Mouse (Mus musculus) common myeloid progenitor, adult 5-6 weeks (primary cell): ENCODE measurements around the gene Clmn. TPM values are rescaled to one million over a fixed set of nuclear protein-coding genes. Genes with fewer than 3 reads are reported as not detected.

Experiments
- ATAC-seq: replicated peaks from 2 replicates; pipeline ENCODE4 v1.8.0; 2016; ENCODE audit warnings: low read depth, mild to moderate bottlenecking, moderate TSS enrichment, inconsistent platforms; ENCODE audit not compliant: poor library complexity, severe bottlenecking
- total RNA-seq: library from RNA; stranded (forward); fragments of 200-1000, 187-1606 nt; gene quantifications from 2 replicates; pipeline ENCODE4 v1.2.3, GENCODE M21; 2017

Clmn gene
- total RNA-seq = under 0.01 and 4.8 TPM in 2 replicates

DNA sequence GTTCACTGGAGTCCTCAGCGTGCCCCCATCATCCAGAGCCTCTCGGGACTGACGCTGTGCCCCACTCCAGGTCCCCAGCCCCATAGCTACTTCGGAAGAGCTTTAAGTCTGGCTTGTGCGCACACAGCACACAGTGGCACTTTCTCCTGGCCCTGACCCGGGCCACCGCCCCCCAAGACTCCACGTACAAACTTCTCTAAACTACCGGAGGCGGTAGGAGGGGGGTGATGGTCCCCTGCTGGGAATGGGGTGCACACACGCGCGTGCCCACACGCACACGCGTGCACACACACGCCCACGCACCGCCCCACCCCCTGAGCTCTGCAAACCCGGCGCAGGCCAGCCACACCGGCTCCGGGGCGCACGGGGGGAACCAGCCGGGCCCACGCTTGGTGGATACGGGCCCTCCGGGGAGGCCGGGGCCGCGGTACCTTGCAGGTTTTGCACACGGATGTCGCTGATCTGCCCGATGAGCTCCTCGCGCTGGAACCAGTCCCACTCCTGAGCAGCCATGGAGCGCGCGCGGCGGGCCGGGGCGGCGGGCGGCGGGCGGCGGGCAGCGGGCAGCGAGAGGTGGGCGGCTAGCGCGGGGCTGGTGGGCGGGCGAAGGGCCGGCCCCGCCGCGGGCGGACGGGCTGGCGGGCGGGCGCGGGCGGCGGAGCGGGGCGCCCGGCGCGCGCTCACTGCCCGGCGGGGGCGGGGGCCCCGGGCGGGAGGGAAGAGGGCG is at the start of gene Clmn:
Clmn (minus strand) TSS at position 638 of the 727 bp plus-strand sequence.
- peak; percentile 55 for ATAC-seq

GRCm38 (mm10) chr12:104912990-104913389 is 48.1 kb upstream of the Clmn start:
- no peak for ATAC-seq

DNA sequence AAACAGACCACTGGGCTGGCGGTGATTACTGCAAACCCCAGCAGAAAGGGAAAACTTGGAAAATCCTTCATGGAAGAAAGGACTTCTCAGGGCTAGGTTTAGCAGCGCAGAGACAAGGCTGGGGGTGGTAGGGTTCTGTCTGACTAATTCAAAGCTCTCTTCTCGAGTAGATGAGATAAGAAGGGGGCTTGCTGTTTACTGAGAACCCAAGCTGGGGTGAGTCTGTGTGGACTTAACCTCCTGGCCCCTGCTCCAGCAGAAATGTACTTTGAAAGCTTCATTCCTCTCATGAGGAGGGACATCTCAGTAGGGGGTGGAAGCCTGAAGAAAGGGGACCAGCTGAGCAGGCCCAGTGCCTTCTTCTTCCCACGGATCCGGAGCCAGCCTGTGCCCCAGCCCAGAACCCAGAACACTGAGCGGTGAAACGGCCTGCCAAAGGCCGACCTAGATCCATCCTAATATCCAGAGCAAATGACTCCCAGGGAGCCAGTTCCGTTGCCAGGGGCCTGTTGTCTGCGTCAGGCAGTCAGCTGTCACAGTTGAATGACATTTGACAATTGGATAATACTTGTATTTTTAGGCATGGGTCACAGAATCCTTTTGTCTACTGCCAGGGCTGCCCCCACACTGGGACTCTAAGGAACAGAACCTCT is 47.5 kb upstream of the Clmn start:
- no peak for ATAC-seq

- no peak for ATAC-seq
Measured at GRCm38 (mm10) chr12:104909750-104910149, 44.9 kb upstream of the Clmn start.

DNA sequence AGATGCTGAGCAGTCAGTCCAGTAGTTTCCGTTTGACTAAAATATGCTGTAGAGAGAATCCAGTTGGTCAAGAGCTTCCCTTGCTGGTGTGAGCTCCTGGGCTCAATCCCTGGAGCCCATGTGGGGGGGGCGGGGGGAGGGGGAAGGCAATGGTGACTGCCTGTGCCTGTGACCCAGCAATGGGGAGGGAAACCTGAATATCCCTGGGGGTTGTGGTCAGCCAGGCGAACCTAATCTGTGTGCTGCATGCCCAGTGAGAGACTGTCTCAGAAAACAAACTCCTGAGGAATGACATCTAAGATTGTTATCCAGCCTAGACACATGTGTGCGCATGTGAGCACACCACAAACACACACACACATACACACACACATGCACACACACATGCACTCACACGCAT is 44.1 kb upstream of the Clmn start:
- no peak for ATAC-seq

GRCm38 (mm10) chr12:104908024-104908781 is 43.3 kb upstream of the Clmn start:
- ATAC-seq = peak; percentile 67

DNA sequence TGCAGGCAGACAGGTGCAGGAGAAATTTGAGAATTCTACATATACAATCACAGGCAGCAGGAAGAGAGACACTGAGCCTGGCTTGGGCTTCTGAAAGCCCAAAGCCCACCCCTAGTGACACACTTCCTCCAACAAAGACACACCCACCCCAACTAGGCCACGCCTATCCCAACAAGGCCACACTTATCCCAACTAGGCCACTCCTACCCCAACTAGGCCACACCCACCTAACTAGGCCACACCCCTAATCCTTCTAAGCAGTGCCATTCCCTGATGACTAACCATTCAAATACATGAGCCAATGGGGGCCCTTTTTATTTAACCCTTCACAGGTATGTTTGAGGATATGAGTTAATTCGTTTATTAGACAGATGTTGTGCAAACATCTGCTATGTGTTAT is 42.3 kb upstream of the Clmn start:
- no peak for ATAC-seq

DNA sequence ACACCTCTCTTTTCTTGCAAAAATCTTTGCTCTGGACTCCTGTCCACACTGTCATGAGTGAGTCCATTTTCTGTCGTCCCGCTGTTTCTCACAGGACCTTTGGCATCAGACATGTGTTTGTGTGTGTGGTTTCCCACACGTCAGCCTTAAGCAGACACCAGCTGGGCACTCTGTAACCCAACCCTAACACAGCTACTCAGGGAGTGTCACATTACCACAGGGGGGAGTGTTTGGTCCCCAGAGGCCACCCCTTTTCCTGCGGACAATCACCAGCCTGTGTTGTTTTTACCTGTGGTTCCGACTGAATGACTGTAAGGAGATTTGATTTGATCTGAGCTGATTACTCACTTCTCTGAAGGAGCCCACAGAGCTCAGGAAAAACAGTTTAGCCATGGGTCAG is 39.3 kb upstream of the Clmn start:
- 0 out of 2 replicates have a peak, but pooled peaks have one; percentile 15 for ATAC-seq

DNA sequence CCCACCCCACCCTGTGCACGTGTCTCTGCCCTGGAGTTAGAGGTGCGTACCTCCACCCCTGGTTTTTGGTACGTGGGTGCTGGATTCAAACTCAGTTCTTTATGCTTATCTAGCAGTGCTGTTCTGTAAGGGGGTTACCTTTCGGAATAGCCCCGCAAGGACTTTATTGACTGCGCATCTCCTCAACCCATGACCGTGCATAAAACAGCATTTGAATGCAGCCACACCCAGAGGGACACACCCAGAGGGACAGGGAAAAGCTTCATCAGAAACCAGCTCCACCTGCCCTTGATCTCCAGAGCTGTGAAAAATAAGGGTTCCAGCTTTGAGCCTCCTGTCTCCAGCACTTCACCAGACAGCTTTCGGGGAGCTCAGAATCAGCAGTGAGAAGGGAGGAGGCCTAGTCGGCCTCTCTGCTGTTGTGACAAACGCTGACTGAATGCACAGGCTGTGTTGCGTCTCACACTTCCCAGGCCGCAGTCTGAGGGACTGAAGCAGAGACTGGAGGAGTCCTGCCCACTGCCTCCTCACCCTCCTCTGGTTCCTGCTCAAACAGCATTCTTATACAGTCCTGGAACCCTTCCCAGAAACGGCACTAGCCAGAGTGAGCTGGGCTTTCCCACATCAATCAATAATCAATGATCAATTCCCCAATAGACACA is 37.6 kb upstream of the Clmn start:
- no peak for ATAC-seq

GRCm38 (mm10) chr12:104901320-104901719 is 36.4 kb upstream of the Clmn start:
- no peak for ATAC-seq

DNA sequence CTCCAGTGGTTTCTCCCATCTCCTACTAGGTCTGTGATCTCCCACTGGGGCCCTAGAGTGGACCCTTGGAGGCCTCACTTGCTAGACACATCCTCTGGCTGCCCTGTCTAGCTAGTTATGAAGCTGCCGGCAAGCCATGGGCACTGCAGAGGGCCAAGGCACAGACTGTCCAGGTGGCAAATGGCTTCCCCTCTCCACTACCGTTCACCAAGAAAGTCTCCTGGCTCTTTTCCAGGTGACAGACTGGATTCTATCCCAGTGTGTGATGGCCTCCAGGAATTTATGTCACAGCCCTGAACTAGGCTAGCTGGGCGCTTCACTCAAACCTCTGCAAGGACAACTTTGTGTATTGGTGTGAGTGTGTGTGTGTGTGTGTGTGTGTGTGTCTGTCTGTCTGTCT is 35.0 kb upstream of the Clmn start:
- ATAC-seq = no peak

GRCm38 (mm10) chr12:104899161-104899560 is 34.3 kb upstream of the Clmn start:
- no peak for ATAC-seq

GRCm38 (mm10) chr12:104898718-104899117 is 33.8 kb upstream of the Clmn start:
- 0 out of 2 replicates have a peak, but pooled peaks have one; percentile 45 for ATAC-seq

DNA sequence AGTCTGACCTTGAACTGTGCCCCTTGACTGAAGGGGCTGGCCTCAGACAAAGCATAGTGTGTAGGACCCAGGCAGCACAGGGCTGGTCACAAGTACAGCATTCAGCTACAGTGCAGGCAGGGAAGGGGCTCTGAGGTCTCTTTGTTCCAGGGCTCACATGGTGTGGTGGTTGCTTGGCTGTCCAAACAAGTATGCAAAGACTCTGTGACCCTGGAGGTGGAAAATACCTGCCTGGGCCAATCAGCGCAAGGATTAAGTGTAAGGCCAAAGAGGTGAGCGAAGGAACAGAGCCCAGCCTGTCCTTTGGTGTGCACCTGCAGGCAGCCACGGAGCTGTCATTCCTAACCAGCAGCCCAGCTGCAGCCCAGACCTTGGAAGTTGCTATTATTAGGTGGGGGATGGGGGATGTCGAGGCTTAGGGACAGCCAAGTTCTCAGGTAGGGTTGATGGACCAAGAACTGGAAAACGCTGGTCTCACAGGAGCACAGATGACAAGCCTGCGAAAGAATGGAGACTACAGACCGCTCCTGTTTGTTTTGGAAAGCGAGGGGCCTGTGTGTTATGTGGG is 32.3 kb upstream of the Clmn start:
- no peak for ATAC-seq

DNA sequence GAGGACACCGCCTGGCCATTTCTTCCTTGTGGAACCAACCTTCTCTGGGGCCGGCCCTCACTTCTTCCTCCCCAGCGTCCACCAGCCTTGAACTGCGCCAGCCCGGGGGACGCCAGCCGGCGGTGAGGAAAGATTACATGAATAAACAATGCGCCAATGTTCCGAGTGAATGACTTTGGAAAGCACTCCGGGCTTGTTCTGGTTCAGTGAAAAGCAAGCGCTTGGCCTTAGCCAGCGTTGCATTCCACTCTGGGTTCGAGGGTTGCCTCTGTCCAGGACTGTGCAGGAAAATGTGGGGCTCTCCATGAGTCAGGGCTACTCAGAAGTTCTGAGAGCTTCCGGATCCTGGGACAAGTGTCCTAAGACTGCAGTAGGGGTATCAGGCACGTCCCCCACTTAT is 31.8 kb upstream of the Clmn start:
- ATAC-seq = no peak

GRCm38 (mm10) chr12:104892245-104892644 is 27.4 kb upstream of the Clmn start:
- no peak for ATAC-seq

DNA sequence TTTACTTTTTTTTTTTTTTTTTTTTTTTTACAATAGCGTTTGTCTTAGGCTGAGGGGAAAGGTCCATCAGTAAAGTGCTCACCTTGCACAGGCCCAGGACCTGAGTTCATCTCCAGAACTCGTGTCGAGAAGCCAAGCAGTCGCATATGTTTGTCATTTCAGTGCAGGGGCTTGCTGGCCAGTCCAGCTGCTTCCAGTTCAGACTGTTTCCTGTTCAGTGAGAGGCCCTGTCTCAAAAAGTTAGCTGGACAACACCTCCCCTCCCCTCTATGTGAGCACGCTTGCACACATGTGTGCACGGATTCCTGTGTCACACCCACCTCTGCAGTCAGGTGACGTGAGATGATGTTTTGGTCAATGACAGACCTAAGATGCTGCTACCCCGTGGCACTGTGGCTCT is 25.2 kb upstream of the Clmn start:
- ATAC-seq = no peak

GRCm38 (mm10) chr12:104886104-104886503 is 21.2 kb upstream of the Clmn start:
- no peak for ATAC-seq

- ATAC-seq = no peak
Measured at GRCm38 (mm10) chr12:104882533-104882932, 17.7 kb upstream of the Clmn start.

- ATAC-seq = no peak
Measured at GRCm38 (mm10) chr12:104882061-104882460, 17.2 kb upstream of the Clmn start.
